Mouse (Mus musculus) stomach, embryonic 15.5 days (tissue): ENCODE results near the gene Vmn2r63. TPM values are rescaled to one million over a fixed set of nuclear protein-coding genes. Genes with fewer than 3 reads are reported as not detected.
"Not testable (repeated sequence)": the region's sequence is repeated elsewhere in the genome, so short reads cannot be mapped to it uniquely, and the experiment has no call there.

ENCODE experiments used
- ATAC-seq: fragments of 200-750 bp; cut with Nextera tagmentation; 2 replicates; pipeline ENCODE4 v1.8.0; 2017; ENCODE audit warnings: low read depth, moderate number of reproducible peaks, moderate TSS enrichment; ENCODE audit not compliant: insufficient read depth, low FRiP score
- H3K27ac ChIP-seq: fragments of 300-500 bp; sonication (generic); 2 replicates; pipeline ENCODE4 v1.5.1; 2015; ENCODE audit warnings: mild to moderate bottlenecking, inconsistent platforms
- H3K27me3 ChIP-seq: fragments of 300-500 bp; sonication (generic); replicated peaks from 2 replicates; pipeline ENCODE4 v1.6.1; 2015; ENCODE audit warnings: inconsistent platforms
- H3K36me3 ChIP-seq: fragments of 300-500 bp; sonication (generic); 2 replicates; pipeline ENCODE4 v1.6.1; 2015; ENCODE audit warnings: inconsistent platforms
- H3K4me1 ChIP-seq: fragments of 300-500 bp; sonication (generic); 2 replicates; pipeline ENCODE4 v1.6.1; 2015; ENCODE audit warnings: inconsistent platforms
- H3K4me2 ChIP-seq: fragments of 300-500 bp; sonication (generic); 2 replicates; pipeline ENCODE4 v1.6.1; 2015; ENCODE audit warnings: mild to moderate bottlenecking, inconsistent platforms
- H3K4me3 ChIP-seq: fragments of 300-500 bp; sonication (generic); replicated peaks from 2 replicates; pipeline ENCODE4 v1.5.1; 2015; ENCODE audit warnings: inconsistent platforms
- H3K9ac ChIP-seq: fragments of 300-500 bp; sonication (generic); 2 replicates; pipeline ENCODE4 v1.6.1; 2015; ENCODE audit warnings: inconsistent platforms
- H3K9me3 ChIP-seq: fragments of 300-500 bp; sonication (generic); 2 replicates; pipeline ENCODE4 v1.6.1; 2016; ENCODE audit warnings: inconsistent platforms
- WGBS: fragments of 180-500 bp; shearing (Covaris S2); methylation state at CpG from one replicate; pipeline ENCODE4 v1.1.7; 2015; 5-methylcytosine and 5-hydroxymethylcytosine counted together
- microRNA-seq: library from miRNA; unstranded; fragments of <30 nt; microRNA quantifications from one replicate; pipeline ENCODE4, GENCODE M21; 2016
- polyA plus RNA-seq: library from polyadenylated mRNA; unstranded; fragments of >200 nt; fragmentation: Nextera tagmentation; extraction: Ambion mirVana; gene quantifications from 2 replicates; pipeline ENCODE4 v1.2.1, GENCODE M21; 2015

Vmn2r63 gene
- not detected in 2 replicates for polyA plus RNA-seq

DNA sequence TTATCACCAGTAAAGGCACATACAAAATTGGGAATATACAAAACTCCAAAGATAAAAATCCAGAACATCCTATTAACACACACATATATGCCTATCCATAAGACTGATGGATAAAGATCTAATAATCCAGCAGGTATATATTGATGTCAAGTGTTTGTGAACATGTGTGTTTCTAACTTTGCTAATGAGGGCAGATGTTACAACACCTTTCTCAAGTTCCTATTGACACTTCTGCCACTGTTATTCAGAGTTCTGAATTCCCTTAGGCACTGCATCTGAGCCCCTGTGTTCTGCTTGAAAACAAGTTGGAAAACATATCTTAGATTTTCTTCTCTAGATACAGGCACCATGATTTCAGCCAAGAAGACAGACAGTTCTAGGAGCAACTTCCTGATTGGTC lies at the start of gene Vmn2r63:
TSS of gene Vmn2r63 (minus strand) at position 101 of the 400 bp plus-strand sequence.
- not testable (repeated sequence) for H3K27me3 ChIP-seq, H3K36me3 ChIP-seq, H3K4me3 ChIP-seq, ATAC-seq, H3K27ac ChIP-seq, H3K4me1 ChIP-seq, H3K4me2 ChIP-seq, H3K9me3 ChIP-seq, H3K9ac ChIP-seq

DNA sequence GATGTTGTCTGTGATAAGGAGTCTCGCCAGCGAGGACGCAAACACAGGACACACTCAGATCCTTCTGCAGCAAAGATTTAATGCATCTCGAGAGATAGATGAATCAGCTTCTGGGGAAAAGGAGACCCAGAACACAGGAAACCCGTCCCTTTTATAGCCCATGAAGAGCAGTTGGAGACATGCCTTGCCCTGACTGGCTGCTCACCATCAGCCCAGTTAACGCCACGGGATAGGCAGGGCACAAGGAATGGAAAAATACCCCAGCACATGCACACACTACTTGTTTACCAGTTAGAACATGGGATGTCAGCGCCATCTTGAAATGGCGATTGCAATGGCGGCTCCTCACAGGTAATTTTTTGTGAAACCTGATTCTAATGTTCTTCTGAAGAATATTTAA lies 47.1 kb upstream of the Vmn2r63 start:
- H3K9me3 ChIP-seq: no peaks in the 10 kb centered on the region; the same call in 1 of the 2 replicates
- H3K4me3 ChIP-seq: no peak overlapping the region
- no peak overlapping the region for H3K27ac ChIP-seq
- H3K9ac ChIP-seq: no peak overlapping the region
- no peaks in the 10 kb centered on the region for H3K27me3 ChIP-seq
- no peak for ATAC-seq
- 90% methylated on average over 10 of the region's 10 CpGs for WGBS
- H3K36me3 ChIP-seq: no peaks in the 10 kb centered on the region
- no peaks in the 10 kb centered on the region for H3K4me1 ChIP-seq
- H3K4me2 ChIP-seq: no peak overlapping the region

DNA sequence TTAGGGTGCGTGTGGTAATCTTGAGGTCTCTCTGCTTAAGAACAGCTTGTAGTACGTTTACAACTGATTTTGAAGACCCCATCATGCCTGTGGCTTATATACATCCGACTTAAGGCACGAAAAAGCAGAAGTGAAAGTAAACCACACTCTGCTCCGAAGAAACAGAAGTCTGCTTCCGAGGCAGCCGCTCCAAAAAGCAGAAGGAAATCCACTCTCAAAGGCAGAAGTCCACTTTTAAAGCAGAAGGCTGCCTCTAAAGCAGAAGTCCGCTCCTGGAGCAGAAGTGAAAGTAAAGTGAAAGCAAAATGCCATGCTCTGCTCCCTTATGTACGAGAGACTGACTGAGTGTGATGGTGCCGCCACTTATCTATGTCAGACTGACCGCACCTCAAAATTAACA lies 46.5 kb upstream of the Vmn2r63 start:
- Histone ChIP-seq H3K4me3 (no peak overlapping the region), H3K27me3 (no peaks in the 10 kb centered on the region), H3K9ac (no peak overlapping the region), H3K4me2 (no peak overlapping the region), H3K4me1 (no peaks in the 10 kb centered on the region), H3K27ac (no peak overlapping the region), H3K9me3 (no peaks in the 10 kb centered on the region; the same call in 1 of the 2 replicates), H3K36me3 (no peaks in the 10 kb centered on the region)
- WGBS: 76% methylated on average over 11 of the region's 11 CpGs
- ATAC-seq: no peak

DNA sequence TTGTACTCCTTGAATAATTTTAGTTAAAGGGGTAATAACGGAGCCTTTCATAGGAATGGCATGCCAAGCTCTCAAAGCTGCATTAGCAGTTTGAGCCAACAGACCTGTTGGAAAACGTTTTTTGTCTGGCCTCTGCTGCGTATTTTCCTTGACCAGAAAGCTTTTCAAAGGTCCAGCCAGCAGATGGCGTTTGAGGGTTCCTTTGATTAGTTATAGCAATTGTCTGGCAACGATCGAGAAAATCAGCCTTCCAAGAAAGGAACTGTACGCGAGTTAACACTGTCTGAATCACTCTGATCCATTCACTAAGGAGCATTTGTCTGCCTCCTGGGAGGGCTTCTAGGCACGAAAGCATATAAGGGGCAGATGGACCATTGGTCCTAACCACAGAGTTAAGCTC lies 31.6 kb upstream of the Vmn2r63 start:
- H3K4me3 ChIP-seq: no peak overlapping the region
- no peak overlapping the region for H3K9ac ChIP-seq
- no peak for ATAC-seq
- H3K27ac ChIP-seq: no peak overlapping the region
- no peaks in the 10 kb centered on the region for H3K27me3 ChIP-seq
- H3K36me3 ChIP-seq: no peaks in the 10 kb centered on the region
- no peaks in the 10 kb centered on the region for H3K9me3 ChIP-seq
- no peak overlapping the region for H3K4me2 ChIP-seq
- 69% methylated on average over 9 of the region's 9 CpGs for WGBS
- no peaks in the 10 kb centered on the region for H3K4me1 ChIP-seq

DNA sequence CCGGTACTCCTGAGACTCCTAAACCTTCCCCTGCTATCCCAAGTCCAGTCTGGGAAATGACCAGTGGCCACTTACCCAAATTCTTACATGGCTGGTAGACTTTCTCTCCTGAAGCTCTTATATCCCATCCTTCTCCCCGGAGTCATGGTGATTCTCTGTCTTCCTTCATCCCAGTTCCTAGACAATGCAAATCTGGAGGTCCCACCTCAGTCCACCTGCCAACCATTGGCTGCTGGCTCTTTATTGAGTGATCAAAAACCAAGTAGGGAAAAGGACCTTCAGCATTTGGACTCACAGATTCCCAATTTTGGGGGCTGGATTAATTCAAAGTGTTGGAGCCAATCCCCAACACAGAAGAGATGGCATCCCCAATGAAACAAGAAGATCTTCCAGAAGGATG lies 35.6 kb downstream of the Vmn2r63 start:
- 91% methylated on average over 2 of the region's 2 CpGs for WGBS
- H3K4me1 ChIP-seq: not testable (repeated sequence)

DNA sequence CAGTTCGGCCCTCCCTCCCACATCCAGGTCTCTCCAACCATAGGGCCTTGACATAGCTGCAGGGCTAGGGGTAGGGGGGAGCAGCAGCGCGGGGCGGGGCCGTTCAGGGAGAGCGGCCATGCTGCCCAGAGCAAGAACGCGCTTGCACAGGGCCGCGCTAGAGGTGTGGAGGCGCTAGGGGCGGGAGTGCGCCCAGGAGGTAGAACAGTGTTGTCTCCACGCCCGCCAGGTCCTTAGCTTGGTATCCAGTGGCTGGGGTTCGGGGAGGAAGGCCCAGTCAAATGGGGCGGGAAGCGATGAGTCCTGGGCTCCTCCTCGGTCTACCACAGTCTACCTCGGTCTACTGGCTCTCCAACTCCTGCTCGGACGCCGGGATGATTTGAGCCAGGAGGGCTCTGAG lies 55.5 kb downstream of the Vmn2r63 start:
- Histone ChIP-seq H3K27me3 (no peaks in the 10 kb centered on the region), H3K9me3 (0 out of 2 replicates have a peak, but pooled peaks cover 2% of the 10 kb centered on the region), H3K4me1 (no peaks in the 10 kb centered on the region), H3K27ac (no peak overlapping the region), H3K4me2 (no peak overlapping the region), H3K36me3 (no peaks in the 10 kb centered on the region), H3K9ac (no peak overlapping the region), H3K4me3 (no peak overlapping the region)
- WGBS: 36% methylated on average over 23 of the region's 23 CpGs
- no peak for ATAC-seq

More for the DNA sequence above, 35.6 kb downstream of the Vmn2r63 start:
- not testable (repeated sequence) for H3K4me3 ChIP-seq, H3K9ac ChIP-seq, H3K27me3 ChIP-seq, H3K27ac ChIP-seq, H3K4me2 ChIP-seq, H3K36me3 ChIP-seq, H3K9me3 ChIP-seq, ATAC-seq

DNA sequence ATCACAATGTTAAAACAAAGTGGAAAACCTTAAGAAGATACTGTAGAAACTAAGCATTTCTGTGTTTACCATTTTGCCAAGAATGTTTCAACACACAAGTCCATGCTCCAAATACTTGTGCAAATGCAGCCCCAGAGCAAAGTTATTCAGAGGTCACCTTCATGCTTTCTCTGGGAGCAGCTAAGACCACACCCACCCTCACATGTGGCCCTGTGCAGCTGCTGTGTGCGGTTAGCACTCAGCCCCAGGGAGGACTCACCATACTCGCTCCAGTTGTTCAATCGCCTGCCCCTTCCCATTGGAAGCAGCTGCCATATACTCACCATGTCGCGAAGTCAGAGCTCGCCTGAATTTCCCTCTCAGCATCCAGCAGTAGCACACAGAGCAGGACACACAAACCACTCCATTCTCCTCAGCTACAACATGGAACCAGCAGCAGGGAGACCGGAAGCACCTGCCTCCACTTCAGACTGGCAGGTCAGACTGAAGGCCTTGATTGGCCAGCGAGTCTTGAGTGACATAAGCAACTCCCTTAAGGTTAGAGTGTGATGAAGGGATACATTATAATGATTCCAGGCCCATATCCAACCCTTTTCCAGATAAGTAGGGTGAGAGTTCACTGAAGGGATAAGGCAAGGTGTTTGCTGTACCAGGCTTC lies 66.7 kb downstream of the Vmn2r63 start, which contains the start of gene Gm2381:
TSS of gene Gm2381 (minus strand) at position 434 of the 658 bp plus-strand sequence.
- H3K9me3 ChIP-seq, H3K27me3 ChIP-seq, H3K4me1 ChIP-seq, ATAC-seq, H3K9ac ChIP-seq, H3K4me3 ChIP-seq, H3K36me3 ChIP-seq, H3K4me2 ChIP-seq, H3K27ac ChIP-seq: not testable (repeated sequence)
- 82% methylated on average over 8 of the region's 8 CpGs for WGBS

Small RNA genes within 50 kb of the gene (microRNA-seq; reads per million reads assigned to microRNA genes)
- not detected for gene Gm23256

Other genes with a start within 250 kb of the Vmn2r63 start
- 6.8 and 7.1 TPM in 2 replicates for gene Zfp975, start 241.1 kb downstream of the Vmn2r63 start, polyA plus RNA-seq
- not detected in 2 replicates for gene Gm17067, start 206.8 kb downstream of the Vmn2r63 start, polyA plus RNA-seq
- gene Vmn2r62, start 140.3 kb downstream of the Vmn2r63 start, polyA plus RNA-seq: not detected in 2 replicates
- gene Gm2381, start 66.6 kb downstream of the Vmn2r63 start, polyA plus RNA-seq: not detected in 2 replicates
- gene Gm9268, start 84.9 kb upstream of the Vmn2r63 start, polyA plus RNA-seq: not detected in 2 replicates
- not detected in 2 replicates for gene Zfp936, start 180.4 kb upstream of the Vmn2r63 start, polyA plus RNA-seq